Mouse (Mus musculus) kidney, embryonic 14.5 days (tissue): Measurements from ENCODE around the gene Cbx1. TPM values are rescaled to one million over a fixed set of nuclear protein-coding genes. Genes with fewer than 3 reads are reported as not detected.

Experiments used
- ATAC-seq: fragments of 200-750 bp; cut with Nextera tagmentation; 2 replicates; pipeline ENCODE4 v1.8.0; 2017; ENCODE audit warnings: moderate number of reproducible peaks, mild to moderate bottlenecking, moderate TSS enrichment, moderate library complexity; ENCODE audit not compliant: low FRiP score, low TSS enrichment
- H3K27ac ChIP-seq: fragments of 300-500 bp; sonication (generic); 2 replicates; pipeline ENCODE4 v1.5.1; 2014; ENCODE audit warnings: low read depth, mild to moderate bottlenecking, low read length, moderate library complexity, mixed read lengths
- H3K27me3 ChIP-seq: fragments of 300-500 bp; sonication (generic); 2 replicates; pipeline ENCODE4 v1.6.1; 2014; ENCODE audit warnings: mild to moderate bottlenecking, low read length; ENCODE audit not compliant: control insufficient read depth, insufficient read depth
- H3K36me3 ChIP-seq: fragments of 300-500 bp; sonication (generic); 2 replicates; pipeline ENCODE4 v1.6.1; 2014; ENCODE audit warnings: low read length, mixed read lengths; ENCODE audit not compliant: control insufficient read depth, insufficient read depth
- H3K4me1 ChIP-seq: fragments of 300-500 bp; sonication (generic); 2 replicates; pipeline ENCODE4 v1.6.1; 2014; ENCODE audit warnings: low read length, mixed read lengths; ENCODE audit not compliant: control insufficient read depth, insufficient read depth
- H3K4me2 ChIP-seq: fragments of 300-500 bp; sonication (generic); replicated peaks from 2 replicates; pipeline ENCODE4 v1.6.1; 2014; ENCODE audit warnings: low read depth, mild to moderate bottlenecking, low read length
- H3K4me3 ChIP-seq: fragments of 300-500 bp; sonication (generic); 2 replicates; pipeline ENCODE4 v1.5.1; 2014; ENCODE audit warnings: mild to moderate bottlenecking, low read length
- H3K9ac ChIP-seq: fragments of 300-500 bp; sonication (generic); 2 replicates; pipeline ENCODE4 v1.6.1; 2014; ENCODE audit warnings: low read depth, mild to moderate bottlenecking, low read length, moderate library complexity
- H3K9me3 ChIP-seq: fragments of 300-500 bp; sonication (generic); 2 replicates; pipeline ENCODE4 v1.6.1; 2016; ENCODE audit warnings: low read length; ENCODE audit not compliant: control insufficient read depth
- WGBS: fragments of 180-500 bp; shearing (Covaris S2); extraction: QIAGEN DNeasy Blood & Tissue Kit; methylation state at CpG from one replicate; pipeline ENCODE4 v1.1.7; 2014; 5-methylcytosine and 5-hydroxymethylcytosine counted together
- polyA plus RNA-seq: library from polyadenylated mRNA; unstranded; fragments of >200 nt; fragmentation: Nextera tagmentation; extraction: Ambion mirVana; gene quantifications from 2 replicates; pipeline ENCODE4 v1.2.1, GENCODE M21; 2014

Gene Cbx1
- polyA plus RNA-seq, 1 experiment from 2014 or later = 137 TPM

- ATAC-seq = no peak
- Histone ChIP-seq H3K36me3 (peaks cover 41% of the 10 kb centered on the region), H3K4me3 (no peak overlapping the region), H3K4me2 (no peak overlapping the region), H3K9ac (no peak overlapping the region; the same call in 1 of the 2 replicates), H3K4me1 (peaks cover 15% of the 10 kb centered on the region; the same call in 1 of the 2 replicates), H3K27ac (peak overlapping the region; percentile 26; the same call in 1 of the 2 replicates), H3K27me3 (no peaks in the 10 kb centered on the region), H3K9me3 (no peaks in the 10 kb centered on the region)
- WGBS = 59% methylated on average over 9 of the region's 9 CpGs
Observed at GRCm38 (mm10) chr11:96768240-96768639, 20.7 kb upstream of the Cbx1 start.

- peaks cover 43% of the 10 kb centered on the region for H3K36me3 ChIP-seq
- H3K27me3 ChIP-seq = no peaks in the 10 kb centered on the region
- H3K4me1 ChIP-seq = peaks cover 20% of the 10 kb centered on the region
- no peak overlapping the region for H3K4me2 ChIP-seq
- H3K4me3 ChIP-seq = no peak overlapping the region
- no peaks in the 10 kb centered on the region for H3K9me3 ChIP-seq
- 95% methylated on average over 9 of the region's 9 CpGs for WGBS
- H3K27ac ChIP-seq = no peak overlapping the region
- no peak overlapping the region for H3K9ac ChIP-seq
- ATAC-seq = no peak
Observed at GRCm38 (mm10) chr11:96771274-96771975, 17.5 kb upstream of the Cbx1 start.

GRCm38 (mm10) chr11:96772413-96772812 is 16.5 kb upstream of the Cbx1 start:
- no peaks in the 10 kb centered on the region for H3K9me3 ChIP-seq
- H3K4me2 ChIP-seq = no peak overlapping the region
- no peak for ATAC-seq
- H3K4me1 ChIP-seq = peaks cover 15% of the 10 kb centered on the region
- H3K27ac ChIP-seq = no peak overlapping the region
- peaks cover 43% of the 10 kb centered on the region for H3K36me3 ChIP-seq
- no peak overlapping the region for H3K9ac ChIP-seq
- 89% methylated on average over 9 of the region's 9 CpGs for WGBS
- no peaks in the 10 kb centered on the region for H3K27me3 ChIP-seq
- H3K4me3 ChIP-seq = no peak overlapping the region

GRCm38 (mm10) chr11:96774536-96774935 is 14.4 kb upstream of the Cbx1 start:
- peaks cover 13% of the 10 kb centered on the region for H3K4me1 ChIP-seq
- H3K9ac ChIP-seq = 0 out of 2 replicates have a peak overlapping the region, but pooled peaks have one; percentile 28
- H3K9me3 ChIP-seq = no peaks in the 10 kb centered on the region
- WGBS = 91% methylated on average over 3 of the region's 3 CpGs
- H3K27me3 ChIP-seq = no peaks in the 10 kb centered on the region
- ATAC-seq = no peak
- H3K4me2 ChIP-seq = no peak overlapping the region
- H3K4me3 ChIP-seq = no peak overlapping the region
- H3K27ac ChIP-seq = no peak overlapping the region
- peaks cover 34% of the 10 kb centered on the region for H3K36me3 ChIP-seq

- Histone ChIP-seq H3K4me2 (no peak overlapping the region), H3K4me3 (no peak overlapping the region), H3K36me3 (peaks cover 31% of the 10 kb centered on the region), H3K9ac (no peak overlapping the region), H3K9me3 (no peaks in the 10 kb centered on the region), H3K27ac (no peak overlapping the region), H3K27me3 (no peaks in the 10 kb centered on the region), H3K4me1 (peaks cover 13% of the 10 kb centered on the region)
- WGBS = 65% methylated on average over 8 of the region's 8 CpGs
- ATAC-seq = no peak
Observed at GRCm38 (mm10) chr11:96775063-96775462, 13.9 kb upstream of the Cbx1 start.

- no peak for ATAC-seq
- Histone ChIP-seq H3K9ac (no peak overlapping the region; the same call in 1 of the 2 replicates), H3K4me3 (no peak overlapping the region), H3K4me1 (peaks cover 13% of the 10 kb centered on the region), H3K36me3 (peaks cover 25% of the 10 kb centered on the region), H3K27ac (no peak overlapping the region), H3K4me2 (no peak overlapping the region), H3K27me3 (no peaks in the 10 kb centered on the region), H3K9me3 (no peaks in the 10 kb centered on the region)
- 52% methylated on average over 7 of the region's 7 CpGs for WGBS
Observed at GRCm38 (mm10) chr11:96775665-96776064, 13.3 kb upstream of the Cbx1 start.

- WGBS = 29% methylated on average over 3 of the region's 3 CpGs
- peak overlapping the region; percentile 58; the same call in 1 of the 2 replicates for H3K9ac ChIP-seq
Observed at GRCm38 (mm10) chr11:96776068-96776467, 12.9 kb upstream of the Cbx1 start.

GRCm38 (mm10) chr11:96776968-96777962 is 11.7 kb upstream of the Cbx1 start, which contains the start of gene Snx11:
Gene Snx11, minus strand, starts transcription at chr11:96777559.
- Histone ChIP-seq H3K4me3 (peak within 1 kb of the TSS; percentile 75), H3K27ac (peak within 1 kb of the TSS; percentile 65; the same call in 1 of the 2 replicates), H3K9me3 (no peaks in the 10 kb centered on the region), H3K4me1 (peaks cover 13% of the 10 kb centered on the region), H3K27me3 (no peaks in the 10 kb centered on the region), H3K4me2 (peak within 1 kb of the TSS; percentile 83), H3K9ac (peak within 1 kb of the TSS; percentile 58), H3K36me3 (peaks cover 12% of the 10 kb centered on the region)
- peak; percentile 100 for ATAC-seq
- under 1% methylated on average over 59 of the region's 59 CpGs for WGBS

More at GRCm38 (mm10) chr11:96776068-96776467, 12.9 kb upstream of the Cbx1 start:
- no peaks in the 10 kb centered on the region for H3K9me3 ChIP-seq
- H3K4me1 ChIP-seq = peaks cover 13% of the 10 kb centered on the region
- H3K36me3 ChIP-seq = peaks cover 21% of the 10 kb centered on the region
- peak overlapping the region; percentile 83 for H3K4me2 ChIP-seq
- H3K27ac ChIP-seq = no peak overlapping the region
- peak overlapping the region; percentile 75; the same call in 1 of the 2 replicates for H3K4me3 ChIP-seq
- ATAC-seq = no peak
- no peaks in the 10 kb centered on the region for H3K27me3 ChIP-seq
